Mouse (Mus musculus) left cerebral cortex, postnatal 4 days (tissue): ENCODE measurements around the gene Ube2h. TPM values are rescaled to one million over a fixed set of nuclear protein-coding genes. Genes with fewer than 3 reads are reported as not detected.

ENCODE experiments used
- DNase-seq: peaks from one replicate; pipeline ENCODE4 v3.0.0-alpha.2; 2022
- intact Hi-C: fragments of 180-260 bp; cut with DNase I; formaldehyde crosslinking; loops from one replicate; pipeline ENCODE4 v1.15.1; 2025
- total RNA-seq, 2 experiments: library from RNA; stranded (reverse); gene quantifications; 2 replicates each; pipeline ENCODE4 v1.2.3; 2021

Ube2h gene
- total RNA-seq, 2 experiments from 2014 or later: 80.7 to 86.4 TPM

- intact Hi-C loops: no loop called here
- no peak for DNase-seq
Measured at GRCm38 (mm10) chr6:30300901-30301300, 3.4 kb downstream of the Ube2h start.

DNA sequence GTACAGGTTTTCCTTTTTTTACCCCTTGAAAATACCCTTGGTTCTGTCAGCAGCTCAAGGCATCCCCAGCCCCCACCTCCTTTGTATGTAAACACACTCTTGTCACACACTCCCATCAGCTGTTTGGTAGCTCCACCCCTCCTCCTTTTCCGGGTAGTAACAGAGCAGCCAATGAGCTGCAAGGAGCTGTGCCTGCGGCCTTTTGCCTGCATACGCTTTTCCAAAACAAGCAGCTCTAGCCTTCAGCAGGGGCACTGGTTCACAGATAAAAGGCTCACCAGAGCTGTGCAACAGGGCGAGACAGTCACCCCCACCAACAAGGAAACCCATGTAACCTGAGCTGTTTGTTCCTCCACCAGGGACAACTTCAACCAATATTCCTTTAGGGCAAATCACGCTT, 4.0 kb downstream of the Ube2h start:
- intact Hi-C loops: no loop called here

GRCm38 (mm10) chr6:30299683-30300082, 4.7 kb downstream of the Ube2h start:
- no peak for DNase-seq
- intact Hi-C loops: no loop called here

More for the DNA sequence above, 4.0 kb downstream of the Ube2h start:
- DNase-seq: peak; percentile 72

- no peak for DNase-seq
- intact Hi-C loops: no loop called here
Measured at GRCm38 (mm10) chr6:30299116-30299515, 5.2 kb downstream of the Ube2h start.

DNA sequence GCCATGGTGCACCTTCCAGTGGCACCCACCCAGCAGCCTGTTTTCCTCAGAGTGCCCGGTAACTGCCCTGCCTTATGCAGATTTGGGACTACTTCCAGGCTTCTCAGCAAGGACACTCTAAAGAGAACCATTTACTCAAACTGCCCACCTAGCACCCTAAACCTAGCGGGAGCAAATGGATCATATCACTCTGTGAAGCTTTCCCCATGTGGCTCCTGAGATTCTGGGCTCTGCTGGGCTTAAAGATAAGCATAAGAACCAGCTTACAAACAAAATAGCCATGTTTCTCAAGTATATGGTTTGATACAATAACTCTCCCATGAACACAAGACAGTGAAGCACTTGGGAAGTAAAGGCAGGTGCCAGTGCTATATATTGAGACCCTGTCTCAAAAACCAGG, 11.8 kb downstream of the Ube2h start:
- intact Hi-C loops: no loop called here

DNA sequence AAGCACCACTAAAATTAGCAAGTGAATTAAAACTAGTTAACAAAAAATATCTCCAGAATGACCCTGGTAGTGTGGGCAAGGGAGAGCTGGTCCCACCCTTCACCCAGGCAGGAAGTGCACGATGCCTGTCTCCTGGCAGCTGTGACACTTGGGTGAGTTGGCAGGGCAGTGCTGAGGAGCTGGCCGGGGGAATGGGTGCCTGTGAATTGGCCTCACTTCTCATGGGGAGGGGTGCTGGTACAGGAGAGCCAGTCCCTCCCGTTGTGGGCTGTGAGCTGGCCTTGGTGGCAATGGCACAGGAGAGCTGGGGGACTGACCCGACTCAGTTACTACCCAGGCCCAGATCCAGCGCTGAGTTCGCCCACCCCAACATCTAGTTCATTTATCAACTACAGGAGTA, 16.4 kb downstream of the Ube2h start:
- intact Hi-C loops: no loop called here
- DNase-seq: peak; percentile 6

More for the DNA sequence above, 11.8 kb downstream of the Ube2h start:
- DNase-seq: no peak

- intact Hi-C loops: no loop called here
Measured at GRCm38 (mm10) chr6:30286642-30287041, 17.7 kb downstream of the Ube2h start.

GRCm38 (mm10) chr6:30284177-30284576, 20.2 kb downstream of the Ube2h start:
- intact Hi-C loops: no loop called here

More at GRCm38 (mm10) chr6:30286642-30287041, 17.7 kb downstream of the Ube2h start:
- no peak for DNase-seq

DNA sequence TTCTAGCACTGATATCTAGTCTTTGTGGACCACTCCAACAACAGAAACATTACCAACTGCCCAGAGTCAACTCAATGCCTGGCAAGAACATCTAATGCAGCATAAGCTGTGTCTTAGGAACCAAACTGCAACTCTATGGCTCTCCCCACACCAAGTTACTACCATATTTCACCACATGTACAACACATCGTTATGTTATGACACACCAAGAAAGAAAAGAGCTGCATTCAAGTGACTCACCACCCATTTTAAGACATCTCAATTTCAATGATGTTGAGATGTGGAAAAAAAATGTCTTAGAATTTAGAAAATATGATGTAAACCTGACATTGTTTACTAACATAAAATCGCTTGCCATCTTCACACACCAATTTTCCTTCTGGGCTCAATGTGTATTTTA, 22.0 kb downstream of the Ube2h start:
- intact Hi-C loops: no loop called here
- DNase-seq: no peak

More at GRCm38 (mm10) chr6:30284177-30284576, 20.2 kb downstream of the Ube2h start:
- DNase-seq: no peak

DNA sequence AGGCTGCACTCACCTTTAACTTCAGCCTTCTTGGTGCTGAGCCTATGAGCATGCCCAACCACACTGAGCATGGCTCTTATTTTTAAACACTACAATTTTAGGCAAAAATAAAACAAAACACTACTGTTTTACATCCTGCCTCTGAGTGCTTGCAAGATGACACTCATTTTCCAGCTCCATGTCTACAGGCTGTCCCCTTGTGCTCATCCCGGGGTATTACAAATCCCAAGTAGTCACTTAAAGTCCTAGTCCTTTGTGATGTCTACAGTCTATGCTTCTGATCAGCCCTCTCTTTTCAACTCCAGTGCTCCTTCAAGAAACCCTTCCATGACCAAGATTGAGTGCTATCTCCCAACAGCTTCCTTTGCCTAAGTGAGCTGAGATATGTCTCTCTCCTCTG, 26.0 kb downstream of the Ube2h start:
- DNase-seq: no peak
- intact Hi-C loops: no loop called here

DNA sequence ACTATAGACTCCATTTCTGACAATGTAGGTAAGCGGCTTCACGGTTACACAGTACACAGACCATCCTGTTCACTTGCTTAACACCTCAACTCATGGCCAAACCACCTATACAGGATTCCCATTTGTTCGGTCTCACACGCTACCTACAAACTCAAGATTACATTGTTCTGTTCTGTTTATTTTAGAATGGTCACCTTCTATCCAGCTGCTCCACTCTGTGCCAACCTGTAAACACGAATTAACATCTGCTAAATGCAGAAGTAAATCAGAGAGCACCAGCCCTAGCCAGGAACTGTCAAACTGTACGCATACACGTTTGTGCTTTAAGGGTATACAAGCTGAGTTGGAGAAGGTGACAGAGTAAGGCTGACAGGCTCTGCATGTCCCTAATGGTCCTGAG, 27.5 kb downstream of the Ube2h start:
- intact Hi-C loops: no loop called here
- DNase-seq: no peak

GRCm38 (mm10) chr6:30276375-30276774, 28.0 kb downstream of the Ube2h start:
- DNase-seq: peak; percentile 17
- intact Hi-C loops: no loop called here

GRCm38 (mm10) chr6:30275159-30275847, 29.0 kb downstream of the Ube2h start:
- intact Hi-C loops: no loop called here
- no peak for DNase-seq

DNA sequence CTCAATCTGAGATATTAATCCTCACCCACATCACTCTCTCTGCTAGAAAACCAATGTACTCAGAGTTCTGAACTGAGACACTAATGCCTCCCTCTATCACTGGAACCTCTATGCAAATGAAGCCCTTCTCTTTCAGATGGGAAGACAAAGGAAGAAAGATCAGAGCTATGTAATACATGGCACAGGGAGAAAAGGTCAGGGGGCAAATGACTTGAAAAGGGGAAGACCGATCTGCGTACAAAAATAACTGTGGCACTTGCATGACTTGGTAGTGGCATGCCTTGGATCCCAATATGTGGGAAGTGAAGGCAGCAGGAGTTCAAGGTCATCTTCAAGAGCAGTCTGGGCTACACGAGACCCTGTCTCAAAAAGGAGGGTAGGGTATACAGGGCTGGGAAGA, 31.4 kb downstream of the Ube2h start:
- intact Hi-C loops: no loop called here
- no peak for DNase-seq

GRCm38 (mm10) chr6:30272338-30272905, 31.9 kb downstream of the Ube2h start:
- DNase-seq: no peak
- intact Hi-C loops: no loop called here

DNA sequence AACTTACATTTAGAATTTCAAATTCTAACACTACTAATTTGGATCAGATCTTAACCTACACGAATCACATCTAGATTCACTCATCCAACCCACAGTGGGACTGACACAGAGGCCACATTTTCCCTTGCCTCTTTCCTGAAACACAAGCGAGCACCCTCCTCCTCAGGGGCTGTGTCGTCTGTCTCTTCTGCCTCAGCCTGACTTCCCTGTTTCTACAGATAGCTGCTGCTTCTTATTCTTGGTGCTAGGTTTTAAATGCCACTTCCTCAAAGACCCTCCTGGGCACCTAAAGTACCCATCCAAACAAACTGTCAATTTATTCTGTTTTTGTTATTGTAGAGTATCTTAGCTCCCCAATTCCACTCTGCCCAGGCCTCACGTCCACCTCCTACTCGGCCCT, 34.5 kb downstream of the Ube2h start:
- intact Hi-C loops: no loop called here
- no peak for DNase-seq

- DNase-seq: no peak
- intact Hi-C loops: no loop called here
Measured at GRCm38 (mm10) chr6:30267486-30267885, 36.9 kb downstream of the Ube2h start.

DNA sequence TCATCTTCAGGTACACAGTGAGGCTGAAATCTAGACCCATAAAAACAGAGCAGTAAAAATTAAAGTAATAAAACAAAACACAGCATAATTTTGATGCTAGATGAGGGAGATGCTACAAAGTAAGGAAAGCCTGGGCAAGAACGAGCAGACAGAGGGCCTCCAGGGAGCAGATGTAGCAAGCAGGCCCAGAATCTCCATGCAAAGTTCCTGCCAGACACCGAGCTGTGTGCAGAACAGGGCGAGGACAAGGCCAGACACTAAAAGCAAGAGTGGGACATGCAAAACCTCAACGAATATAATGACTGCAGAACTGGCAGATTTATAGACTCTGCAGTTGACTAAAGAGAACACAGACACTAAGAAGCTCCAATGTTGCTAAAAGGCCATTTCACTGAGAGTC, 38.9 kb downstream of the Ube2h start:
- no peak for DNase-seq
- intact Hi-C loops: no loop called here

- peak; percentile 9 for DNase-seq
- intact Hi-C loops: no loop called here
Measured at GRCm38 (mm10) chr6:30263053-30263452, 41.3 kb downstream of the Ube2h start.

DNA sequence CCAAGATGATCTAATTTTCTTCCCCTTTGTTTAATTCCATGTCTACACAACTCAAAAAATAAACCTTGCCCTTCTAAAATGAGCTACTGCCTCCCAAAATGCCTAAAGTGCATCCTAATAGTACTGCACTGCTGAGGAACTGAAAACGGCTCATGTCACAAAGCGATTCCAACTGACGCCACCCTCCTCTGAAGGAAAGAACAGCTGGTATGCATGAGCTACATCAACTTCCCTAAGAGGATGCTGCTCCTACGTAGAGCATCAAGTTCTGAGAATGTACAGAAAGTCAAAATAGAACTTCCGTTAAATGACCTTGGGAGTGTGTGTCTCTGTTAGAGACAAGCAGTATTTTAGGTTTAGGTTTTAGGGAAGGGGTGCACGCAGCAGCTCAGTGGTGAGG, 45.1 kb downstream of the Ube2h start:
- DNase-seq: no peak
- intact Hi-C loops: no loop called here

DNA sequence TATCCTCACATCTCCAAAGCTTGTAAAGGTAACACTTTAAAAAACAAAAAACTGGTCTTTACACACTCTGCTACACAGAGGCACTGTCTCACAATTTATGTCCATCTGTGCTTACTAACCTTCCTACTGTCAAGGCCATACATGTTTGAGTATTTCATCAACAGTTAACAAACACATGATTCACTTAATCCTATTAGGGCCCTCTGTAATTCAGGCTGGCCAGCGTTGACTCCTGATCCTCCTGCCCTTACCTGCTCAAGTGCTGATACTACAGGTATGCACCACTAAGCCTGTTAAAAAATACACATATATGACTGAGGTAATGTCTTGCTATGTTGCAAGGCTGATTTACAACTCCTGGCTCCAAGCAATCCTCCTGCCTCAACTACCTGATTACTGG, 46.4 kb downstream of the Ube2h start:
- intact Hi-C loops: no loop called here
- DNase-seq: no peak

DNA sequence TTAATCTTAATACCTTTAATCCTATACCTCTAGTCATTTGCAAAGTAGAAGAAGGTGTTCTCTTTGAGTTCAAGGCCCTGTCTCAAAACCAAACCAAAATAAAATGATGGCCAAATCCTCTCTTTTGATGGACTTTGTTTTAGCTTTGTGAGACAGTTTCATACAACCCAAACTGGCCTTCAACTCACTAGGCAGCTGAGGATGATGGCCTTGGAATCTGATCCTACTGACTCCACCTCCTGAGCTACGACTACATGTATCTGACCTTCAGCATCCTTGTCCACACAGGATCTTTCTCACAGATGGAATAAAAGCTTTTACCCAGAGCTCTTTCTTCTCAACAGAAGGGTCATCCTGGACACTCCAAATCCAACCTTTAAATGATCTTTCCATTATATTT, 48.5 kb downstream of the Ube2h start:
- intact Hi-C loops: no loop called here
- no peak for DNase-seq
